Mouse (Mus musculus) midbrain, embryonic 11.5 days (tissue): ENCODE results near the gene Cpb2. TPM values are rescaled to one million over a fixed set of nuclear protein-coding genes. Genes with fewer than 3 reads are reported as not detected.

Experiments
- ATAC-seq: fragments of 200-750 bp; cut with Nextera tagmentation; 2 replicates; pipeline ENCODE4 v1.8.0; 2017; ENCODE audit warnings: moderate TSS enrichment, moderate library complexity; ENCODE audit not compliant: low FRiP score
- DNase-seq: peaks from one replicate; pipeline ENCODE4 v3.0.0; 2015; ENCODE audit warnings: low spot score; ENCODE audit errors: missing footprints
- H3K27ac ChIP-seq: fragments of 300-500 bp; sonication (generic); 2 replicates; pipeline ENCODE4 v1.5.1; 2014; ENCODE audit warnings: low read depth, low read length
- H3K27me3 ChIP-seq: fragments of 300-500 bp; sonication (generic); 2 replicates; pipeline ENCODE4 v1.6.1; 2014; ENCODE audit warnings: mild to moderate bottlenecking, low read length, moderate library complexity, mixed read lengths; ENCODE audit not compliant: control insufficient read depth, insufficient read depth
- H3K36me3 ChIP-seq: fragments of 300-500 bp; sonication (generic); 2 replicates; pipeline ENCODE4 v1.6.1; 2014; ENCODE audit warnings: mild to moderate bottlenecking, low read length, moderate library complexity, mixed read lengths; ENCODE audit not compliant: control insufficient read depth, insufficient read depth
- H3K4me1 ChIP-seq: fragments of 300-500 bp; sonication (generic); 2 replicates; pipeline ENCODE4 v1.6.1; 2014; ENCODE audit warnings: low read length; ENCODE audit not compliant: control insufficient read depth, insufficient read depth
- H3K4me2 ChIP-seq: fragments of 300-500 bp; sonication (generic); 2 replicates; pipeline ENCODE4 v1.6.1; 2014; ENCODE audit warnings: mild to moderate bottlenecking, moderate library complexity
- H3K4me3 ChIP-seq: fragments of 300-500 bp; sonication (generic); 2 replicates; pipeline ENCODE4 v1.5.1; 2014; ENCODE audit warnings: low read depth, low read length
- H3K9ac ChIP-seq: fragments of 300-500 bp; sonication (generic); 2 replicates; pipeline ENCODE4 v1.6.1; 2014; ENCODE audit warnings: low read length
- H3K9me3 ChIP-seq: fragments of 300-500 bp; sonication (generic); 2 replicates; pipeline ENCODE4 v1.6.1; 2016; ENCODE audit warnings: low read length; ENCODE audit not compliant: control insufficient read depth
- WGBS: fragments of 180-500 bp; shearing (Covaris S2); extraction: QIAGEN DNeasy Blood & Tissue Kit; methylation state at CpG from one replicate; pipeline ENCODE4 v1.1.7; 2014; 5-methylcytosine and 5-hydroxymethylcytosine counted together
- microRNA-seq: library from miRNA; unstranded; fragments of <30 nt; microRNA quantifications from one replicate; pipeline ENCODE4, GENCODE M21; 2017
- polyA plus RNA-seq: library from polyadenylated mRNA; unstranded; fragments of >200 nt; fragmentation: Nextera tagmentation; extraction: Ambion mirVana; gene quantifications from 2 replicates; pipeline ENCODE4 v1.2.1, GENCODE M21; 2014

The Cpb2 gene
- polyA plus RNA-seq, 1 experiment from 2014 or later = not detected

DNA sequence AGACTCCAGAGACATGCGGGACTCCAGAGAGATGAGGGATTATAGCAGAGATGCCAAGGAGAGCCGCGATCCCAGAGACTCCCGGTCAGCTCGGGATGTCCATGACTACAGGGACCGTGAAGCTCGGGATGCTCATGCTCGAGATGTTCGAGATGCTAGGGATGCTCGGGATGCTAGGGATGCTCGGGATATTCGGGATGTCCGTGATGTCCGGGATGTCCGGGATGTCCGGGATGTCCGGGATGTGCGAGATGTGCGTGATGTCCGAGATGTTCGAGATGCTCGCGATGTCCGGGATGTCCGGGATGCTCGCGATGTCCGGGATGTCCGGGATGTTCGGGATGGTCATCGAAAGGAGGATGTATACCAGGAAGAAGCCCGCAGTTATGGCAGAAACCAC lies 81.3 kb downstream of the Cpb2 start:
- no peak for ATAC-seq
- no peaks in the 10 kb centered on the region for H3K27me3 ChIP-seq
- DNase-seq = no peak
- H3K4me1 ChIP-seq = no peaks in the 10 kb centered on the region
- no peak overlapping the region for H3K27ac ChIP-seq
- H3K4me3 ChIP-seq = no peak overlapping the region
- no peak overlapping the region for H3K4me2 ChIP-seq
- WGBS = 96% methylated on average over 32 of the region's 32 CpGs
- H3K9me3 ChIP-seq = no peaks in the 10 kb centered on the region
- peaks cover 8% of the 10 kb centered on the region; the same call in 1 of the 2 replicates for H3K36me3 ChIP-seq
- H3K9ac ChIP-seq = no peak overlapping the region

DNA sequence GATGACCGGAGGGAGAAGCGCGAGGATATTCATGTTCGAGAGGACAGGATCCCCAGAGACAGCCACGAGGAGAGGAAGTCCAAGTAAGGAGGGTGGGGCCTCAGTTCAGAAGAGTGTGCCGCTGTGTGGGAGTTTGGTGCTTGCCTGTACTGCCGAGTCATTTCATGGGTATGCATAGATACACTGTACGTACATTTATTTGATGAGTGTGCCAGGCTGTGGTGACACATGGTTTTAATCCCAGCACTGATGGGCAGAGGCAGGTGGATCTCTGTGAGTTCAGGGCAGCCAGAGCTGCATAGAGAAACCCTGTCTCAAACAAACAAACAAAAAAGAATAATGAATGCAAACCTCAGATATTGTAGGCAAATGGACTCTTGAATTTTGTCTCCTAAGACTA lies 86.0 kb downstream of the Cpb2 start:
- H3K27me3 ChIP-seq = no peaks in the 10 kb centered on the region
- no peak for ATAC-seq
- H3K36me3 ChIP-seq = peaks cover 15% of the 10 kb centered on the region; the same call in 1 of the 2 replicates

DNA sequence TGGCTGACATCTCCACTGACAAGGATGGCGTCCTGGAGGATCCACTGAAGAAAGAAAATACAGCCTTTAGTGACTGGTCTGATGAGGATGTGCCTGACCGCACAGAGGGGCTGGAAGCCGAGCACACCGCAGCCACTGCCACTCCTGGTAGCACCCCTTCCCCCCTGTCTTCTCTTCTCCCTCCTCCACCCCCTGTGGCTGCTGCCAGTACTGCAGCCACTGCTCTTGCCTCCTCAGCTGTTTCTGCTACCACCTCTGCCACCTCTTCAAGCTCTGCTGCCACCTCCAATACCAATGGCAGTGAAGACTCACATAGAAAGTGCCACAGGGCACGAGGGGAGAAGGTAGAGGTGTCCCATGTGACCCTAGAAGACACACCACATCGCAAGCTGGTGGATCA lies 88.5 kb downstream of the Cpb2 start:
- Histone ChIP-seq H3K27ac (no peak overlapping the region), H3K4me2 (no peak overlapping the region), H3K27me3 (no peaks in the 10 kb centered on the region), H3K4me1 (no peaks in the 10 kb centered on the region), H3K4me3 (no peak overlapping the region), H3K9ac (no peak overlapping the region), H3K9me3 (no peaks in the 10 kb centered on the region), H3K36me3 (peaks cover 10% of the 10 kb centered on the region; the same call in 1 of the 2 replicates)
- DNase-seq (peak; percentile 86), ATAC-seq (no peak)
- WGBS = 79% methylated on average over 6 of the region's 6 CpGs

More for the DNA sequence above, 86.0 kb downstream of the Cpb2 start:
- no peak for DNase-seq
- no peak overlapping the region for H3K4me2 ChIP-seq
- H3K9ac ChIP-seq = no peak overlapping the region
- H3K4me1 ChIP-seq = no peaks in the 10 kb centered on the region
- no peak overlapping the region for H3K27ac ChIP-seq
- H3K9me3 ChIP-seq = no peaks in the 10 kb centered on the region
- H3K4me3 ChIP-seq = no peak overlapping the region
- WGBS = 92% methylated on average over 8 of the region's 8 CpGs

Small RNA genes within 50 kb of the gene (microRNA-seq; reads per million reads assigned to microRNA genes)
- gene Gm44482 = not detected

Other genes starting within 250 kb of the Cpb2 start
- gene Rubcnl, start 226.3 kb upstream of the Cpb2 start, polyA plus RNA-seq = 0.19 and 0.36 TPM in 2 replicates
- 0.08 and 0.10 TPM in 2 replicates for gene Lrrc63, start 111.4 kb upstream of the Cpb2 start, polyA plus RNA-seq
- 30.9 and 34.7 TPM in 2 replicates for gene Lcp1, start 111.2 kb upstream of the Cpb2 start, polyA plus RNA-seq
- gene Zc3h13, start 42.1 kb downstream of the Cpb2 start, polyA plus RNA-seq = 30.1 and 31.4 TPM in 2 replicates
- 1.1 and 1.4 TPM in 2 replicates for gene Siah3, start 213.7 kb downstream of the Cpb2 start, polyA plus RNA-seq